Mouse (Mus musculus) forebrain, embryonic 16.5 days (tissue): ENCODE data around the gene Ccndbp1. TPM values are rescaled to one million over a fixed set of nuclear protein-coding genes. Genes with fewer than 3 reads are reported as not detected.

Experiments used
- ATAC-seq: fragments of 200-750 bp; cut with Nextera tagmentation; 2 replicates; pipeline ENCODE4 v1.8.0; 2017; ENCODE audit warnings: mild to moderate bottlenecking, moderate library complexity
- H3K27ac ChIP-seq: fragments of 300-500 bp; sonication (generic); 2 replicates; pipeline ENCODE4 v1.5.1; 2014; ENCODE audit warnings: low read length, control low read depth
- H3K27me3 ChIP-seq: fragments of 300-500 bp; sonication (generic); replicated peaks from 2 replicates; pipeline ENCODE4 v1.6.1; 2014; ENCODE audit warnings: low read length; ENCODE audit not compliant: control insufficient read depth, insufficient read depth
- H3K36me3 ChIP-seq: fragments of 300-500 bp; sonication (generic); 2 replicates; pipeline ENCODE4 v1.6.1; 2014; ENCODE audit not compliant: control insufficient read depth, insufficient read depth
- H3K4me1 ChIP-seq: fragments of 300-500 bp; sonication (generic); replicated peaks from 2 replicates; pipeline ENCODE4 v1.6.1; 2014; ENCODE audit warnings: low read length; ENCODE audit not compliant: control insufficient read depth, insufficient read depth
- H3K4me2 ChIP-seq: fragments of 300-500 bp; sonication (generic); 2 replicates; pipeline ENCODE4 v1.6.1; 2014; ENCODE audit warnings: mild to moderate bottlenecking, low read length, control low read depth
- H3K4me3 ChIP-seq: fragments of 300-500 bp; sonication (generic); replicated peaks from 2 replicates; pipeline ENCODE4 v1.5.1; 2014; ENCODE audit warnings: mild to moderate bottlenecking, low read length, control low read depth
- H3K9ac ChIP-seq: fragments of 300-500 bp; sonication (generic); replicated peaks from 2 replicates; pipeline ENCODE4 v1.6.1; 2014; ENCODE audit warnings: low read depth, low read length, control low read depth
- H3K9me3 ChIP-seq: fragments of 300-500 bp; sonication (generic); 2 replicates; pipeline ENCODE4 v1.6.1; 2016; ENCODE audit warnings: low read length; ENCODE audit not compliant: control insufficient read depth
- WGBS: fragments of 180-500 bp; shearing (Covaris S2); extraction: QIAGEN DNeasy Blood & Tissue Kit; methylation state at CpG from one replicate; pipeline ENCODE4 v1.1.7; 2014; 5-methylcytosine and 5-hydroxymethylcytosine counted together
- microRNA-seq: library from miRNA; unstranded; fragments of <30 nt; microRNA quantifications from one replicate; pipeline ENCODE4, GENCODE M21; 2017
- polyA plus RNA-seq: library from polyadenylated mRNA; unstranded; fragments of >200 nt; fragmentation: Nextera tagmentation; extraction: Ambion mirVana; gene quantifications from 2 replicates; pipeline ENCODE4 v1.2.1, GENCODE M21; 2015

Ccndbp1 gene
- polyA plus RNA-seq, 1 experiment from 2014 or later = 79.1 TPM

DNA sequence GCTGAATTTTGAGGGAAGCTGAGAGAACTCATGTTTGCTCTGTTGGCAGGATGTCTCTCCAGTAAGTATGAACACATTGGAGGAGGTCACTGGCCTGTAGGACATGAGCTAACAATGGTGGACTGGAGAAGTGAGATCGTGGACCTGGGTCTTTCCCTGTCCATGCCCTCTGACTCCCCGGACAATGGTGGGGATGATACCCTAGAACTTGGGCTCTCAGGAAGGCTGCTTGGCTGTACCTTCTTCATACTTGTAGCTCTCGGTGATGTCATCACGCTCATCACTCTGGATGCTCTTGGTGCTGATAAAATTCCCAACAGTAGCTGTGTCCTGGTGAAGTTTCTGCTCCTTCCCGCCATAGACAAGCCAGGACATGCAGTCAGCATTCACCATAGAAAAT lies 44.0 kb downstream of the Ccndbp1 start:
- H3K36me3 ChIP-seq = no peaks in the 10 kb centered on the region
- H3K9me3 ChIP-seq = no peaks in the 10 kb centered on the region
- no peaks in the 10 kb centered on the region for H3K27me3 ChIP-seq
- ATAC-seq = no peak
- 88% methylated on average over 5 of the region's 5 CpGs for WGBS
- no peak overlapping the region for H3K4me3 ChIP-seq
- no peak overlapping the region for H3K4me2 ChIP-seq
- no peak overlapping the region for H3K27ac ChIP-seq
- H3K4me1 ChIP-seq = no peaks in the 10 kb centered on the region
- no peak overlapping the region for H3K9ac ChIP-seq

DNA sequence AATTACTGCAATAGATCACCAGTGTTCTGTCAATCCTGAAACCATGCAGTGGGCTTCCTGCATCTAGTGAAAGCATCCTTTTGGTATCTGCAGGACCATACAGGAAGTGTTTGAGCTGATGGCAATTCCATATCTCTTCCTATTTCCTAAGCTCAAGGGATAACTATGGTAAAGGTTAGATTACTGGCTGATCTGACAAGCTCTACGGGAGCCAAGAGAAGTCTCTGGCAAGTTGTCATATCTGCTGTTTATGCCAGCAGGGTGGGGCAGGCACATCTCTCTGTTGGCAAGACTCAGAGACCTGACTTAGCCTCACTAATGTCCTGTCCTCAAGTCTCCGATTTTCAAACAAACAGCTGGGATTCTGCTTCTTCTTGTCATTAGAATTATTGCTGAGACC lies 45.9 kb downstream of the Ccndbp1 start:
- ATAC-seq = no peak
- Histone ChIP-seq H3K36me3 (no peaks in the 10 kb centered on the region), H3K9me3 (no peaks in the 10 kb centered on the region)

DNA sequence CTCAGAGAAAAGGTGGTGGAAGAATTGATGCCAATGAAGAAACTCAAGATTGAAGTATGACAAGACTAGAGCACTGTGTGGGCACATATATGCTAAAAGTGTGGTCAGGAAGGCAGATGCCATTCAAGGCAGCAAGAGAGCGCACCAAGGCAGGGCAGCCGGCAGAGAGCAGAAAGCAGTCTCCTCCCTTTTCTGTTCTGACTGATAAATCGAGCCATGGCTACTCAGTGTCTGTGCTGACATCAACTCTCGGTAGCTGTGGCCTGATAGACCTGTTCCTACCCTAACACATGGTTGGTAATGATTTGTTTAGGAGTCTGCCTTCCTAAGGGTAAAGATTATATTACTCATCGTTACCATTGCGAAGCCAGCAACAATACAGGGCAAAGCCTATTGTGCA lies 47.7 kb downstream of the Ccndbp1 start:
- no peak overlapping the region for H3K9ac ChIP-seq
- no peaks in the 10 kb centered on the region for H3K9me3 ChIP-seq
- H3K27me3 ChIP-seq = no peaks in the 10 kb centered on the region
- H3K4me2 ChIP-seq = no peak overlapping the region
- WGBS = 86% methylated on average over 6 of the region's 6 CpGs
- H3K27ac ChIP-seq = no peak overlapping the region
- no peak for ATAC-seq
- no peaks in the 10 kb centered on the region for H3K36me3 ChIP-seq
- H3K4me3 ChIP-seq = no peak overlapping the region
- no peaks in the 10 kb centered on the region for H3K4me1 ChIP-seq

More for the DNA sequence above, 45.9 kb downstream of the Ccndbp1 start:
- no peaks in the 10 kb centered on the region for H3K4me1 ChIP-seq
- no peak overlapping the region for H3K4me2 ChIP-seq
- H3K4me3 ChIP-seq = no peak overlapping the region
- no peaks in the 10 kb centered on the region for H3K27me3 ChIP-seq
- H3K9ac ChIP-seq = no peak overlapping the region
- 79% methylated on average over 2 of the region's 2 CpGs for WGBS
- H3K27ac ChIP-seq = no peak overlapping the region

DNA sequence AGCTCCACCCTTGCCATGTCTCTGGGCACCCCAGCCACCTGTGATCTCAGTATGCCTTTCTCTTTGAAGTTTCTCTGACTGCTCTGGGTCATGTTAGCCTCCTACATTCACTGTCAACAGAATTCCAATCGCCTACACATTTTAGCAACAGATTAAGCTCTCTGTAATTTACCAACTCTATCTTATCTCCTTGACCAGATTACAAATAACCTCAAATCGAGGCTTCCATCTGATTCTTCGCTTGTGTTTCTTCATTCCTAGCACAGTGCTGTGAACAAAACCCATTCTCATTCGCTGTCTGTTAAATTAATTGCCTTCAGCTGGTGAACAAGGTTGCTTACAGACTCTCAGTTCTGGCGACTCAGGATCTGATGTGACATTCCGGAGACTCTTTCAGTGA lies 49.8 kb downstream of the Ccndbp1 start:
- Histone ChIP-seq H3K36me3 (no peaks in the 10 kb centered on the region), H3K4me1 (no peaks in the 10 kb centered on the region), H3K27me3 (no peaks in the 10 kb centered on the region), H3K9me3 (no peaks in the 10 kb centered on the region), H3K9ac (no peak overlapping the region), H3K4me2 (no peak overlapping the region), H3K4me3 (no peak overlapping the region), H3K27ac (no peak overlapping the region)
- 82% methylated on average over 6 of the region's 6 CpGs for WGBS
- no peak for ATAC-seq

DNA sequence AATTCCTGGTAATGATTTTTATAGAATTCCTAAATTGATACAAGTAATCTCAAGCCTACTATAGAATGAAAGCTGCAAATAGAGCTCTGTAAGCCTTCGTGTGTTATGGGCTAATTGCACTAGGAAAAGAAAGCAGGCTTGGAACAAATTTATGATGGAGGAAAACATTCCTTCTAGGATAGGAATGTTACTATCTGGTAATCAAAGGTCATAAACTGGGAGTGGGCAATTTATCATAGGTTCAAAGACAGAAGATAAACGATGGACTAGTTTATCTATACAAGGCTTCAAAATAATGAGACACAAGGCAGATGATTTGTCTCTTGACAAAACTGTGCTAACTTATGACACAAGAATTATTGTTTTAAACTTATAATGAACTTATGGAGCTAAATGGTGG lies 53.1 kb downstream of the Ccndbp1 start:
- no peak for ATAC-seq
- WGBS = 88% methylated on average over 2 of the region's 2 CpGs
- Histone ChIP-seq H3K27me3 (no peaks in the 10 kb centered on the region), H3K9ac (no peak overlapping the region), H3K4me3 (no peak overlapping the region), H3K36me3 (no peaks in the 10 kb centered on the region), H3K4me1 (no peaks in the 10 kb centered on the region), H3K27ac (no peak overlapping the region), H3K9me3 (no peaks in the 10 kb centered on the region), H3K4me2 (no peak overlapping the region)

Small RNA genes within 50 kb of the gene (microRNA-seq; reads per million reads assigned to microRNA genes)
- gene Gm44325 = not detected

Other genes starting within 250 kb of the Ccndbp1 start
- 5.2 and 7.1 TPM in 2 replicates for gene Cdan1, start 158.3 kb upstream of the Ccndbp1 start, polyA plus RNA-seq
- gene Ttbk2, start 157.8 kb upstream of the Ccndbp1 start, polyA plus RNA-seq = 11.9 and 12.5 TPM in 2 replicates
- gene Ubr1, start 37.7 kb upstream of the Ccndbp1 start, polyA plus RNA-seq = 39.1 and 42.3 TPM in 2 replicates
- gene Tmem62, start 31.4 kb upstream of the Ccndbp1 start, polyA plus RNA-seq = 8.5 and 10.4 TPM in 2 replicates
- gene Epb42, start 28.7 kb downstream of the Ccndbp1 start, polyA plus RNA-seq = 0.09 and 0.23 TPM in 2 replicates
- gene Tgm5, start 77.4 kb downstream of the Ccndbp1 start, polyA plus RNA-seq = 0.09 TPM in 1 of 2 replicates, not detected in the other
- gene Tgm7, start 101.4 kb downstream of the Ccndbp1 start, polyA plus RNA-seq = not detected in 2 replicates
- 36.1 and 37.1 TPM in 2 replicates for gene Adal, start 132.0 kb downstream of the Ccndbp1 start, polyA plus RNA-seq
- 23.5 and 23.9 TPM in 2 replicates for gene Lcmt2, start 132.2 kb downstream of the Ccndbp1 start, polyA plus RNA-seq
- 58.9 and 73.8 TPM in 2 replicates for gene Tubgcp4, start 162.3 kb downstream of the Ccndbp1 start, polyA plus RNA-seq
- 9.3 and 11.5 TPM in 2 replicates for gene Zscan29, start 162.7 kb downstream of the Ccndbp1 start, polyA plus RNA-seq